Mouse (Mus musculus): ENCODE measurements at regions not wholly inside any gene's neighbourhood (a gene's known extent, or its start where the extent isn't known, plus 50 kb on each side); places are given as distances from the start of the nearest gene placed in this dataset.

GRCm38 (mm10) chr16:95057596-95057995 is 60.1 kb upstream of the Kcnj6 start:
- intact Hi-C loops (cut with DNase I), result no loop called here

GRCm38 (mm10) chr16:95064423-95064822 is 66.9 kb upstream of the Kcnj6 start:
- intact Hi-C loops (cut with DNase I), result no loop called here
- no peak for DNase-seq (ENCODE audit: low spot score)

More at GRCm38 (mm10) chr16:95057596-95057995, 60.1 kb upstream of the Kcnj6 start:
- no peak for DNase-seq (ENCODE audit: low spot score)

GRCm38 (mm10) chr16:95066687-95067086 is 69.2 kb upstream of the Kcnj6 start:
- intact Hi-C loops (cut with DNase I), result no loop called here
- DNase-seq (ENCODE audit: low spot score), result no peak

- intact Hi-C loops (cut with DNase I), result no loop called here
Observed at GRCm38 (mm10) chr16:95092471-95093221, 95.1 kb upstream of the Kcnj6 start.

GRCm38 (mm10) chr16:95093753-95094152 is 96.3 kb upstream of the Kcnj6 start:
- DNase-seq (ENCODE audit: low spot score), result no peak
- intact Hi-C loops (cut with DNase I), result no loop called here

More at GRCm38 (mm10) chr16:95092471-95093221, 95.1 kb upstream of the Kcnj6 start:
- no peak for DNase-seq (ENCODE audit: low spot score)

GRCm38 (mm10) chr16:95100954-95101353 is 103.5 kb upstream of the Kcnj6 start:
- intact Hi-C loops (cut with DNase I), result no loop called here
- DNase-seq (ENCODE audit: low spot score), result no peak

GRCm38 (mm10) chr16:95117531-95117930 is 120.0 kb upstream of the Kcnj6 start:
- intact Hi-C loops (cut with DNase I), result no loop called here
- DNase-seq (ENCODE audit: low spot score), result no peak

- no peak for DNase-seq (ENCODE audit: low spot score)
- intact Hi-C loops (cut with DNase I), result no loop called here
Observed at GRCm38 (mm10) chr16:95119293-95119692, 121.8 kb upstream of the Kcnj6 start.

- intact Hi-C loops (cut with DNase I), result no loop called here
- no peak for DNase-seq (ENCODE audit: low spot score)
Observed at GRCm38 (mm10) chr16:95122048-95122447, 124.5 kb upstream of the Kcnj6 start.

- intact Hi-C loops (cut with DNase I), result no loop called here
- no peak for DNase-seq (ENCODE audit: low spot score)
Observed at GRCm38 (mm10) chr16:95127616-95128015, 129.7 kb upstream of the Kcnj15 start.

- no peak for DNase-seq (ENCODE audit: low spot score)
- intact Hi-C loops (cut with DNase I), result no loop called here
Observed at GRCm38 (mm10) chr16:95131815-95132214, 125.5 kb upstream of the Kcnj15 start.

GRCm38 (mm10) chr16:95138809-95139208 is 118.5 kb upstream of the Kcnj15 start:
- no peak for DNase-seq (ENCODE audit: low spot score)
- intact Hi-C loops (cut with DNase I), result no loop called here

- DNase-seq (ENCODE audit: low spot score), result no peak
- intact Hi-C loops (cut with DNase I), result no loop called here
Observed at GRCm38 (mm10) chr16:95141510-95142394, 115.6 kb upstream of the Kcnj15 start.

- no peak for DNase-seq (ENCODE audit: low spot score)
- intact Hi-C loops (cut with DNase I), result no loop called here
Observed at GRCm38 (mm10) chr16:95150499-95150898, 106.9 kb upstream of the Kcnj15 start.

GRCm38 (mm10) chr16:95151499-95151898 is 105.9 kb upstream of the Kcnj15 start:
- intact Hi-C loops (cut with DNase I), result no loop called here
- DNase-seq (ENCODE audit: low spot score), result no peak

- DNase-seq (ENCODE audit: low spot score), result no peak
Observed at GRCm38 (mm10) chr16:95151914-95152313, 105.4 kb upstream of the Kcnj15 start.

GRCm38 (mm10) chr16:95152742-95153383 is 104.5 kb upstream of the Kcnj15 start:
- intact Hi-C loops (cut with DNase I), result no loop called here

More at GRCm38 (mm10) chr16:95151914-95152313, 105.4 kb upstream of the Kcnj15 start:
- intact Hi-C loops (cut with DNase I), result no loop called here

GRCm38 (mm10) chr16:95168349-95168748 is 89.0 kb upstream of the Kcnj15 start:
- DNase-seq (ENCODE audit: low spot score), result no peak
- intact Hi-C loops (cut with DNase I), result no loop called here

More at GRCm38 (mm10) chr16:95152742-95153383, 104.5 kb upstream of the Kcnj15 start:
- no peak for DNase-seq (ENCODE audit: low spot score)

- intact Hi-C loops (cut with DNase I), result no loop called here
- no peak for DNase-seq (ENCODE audit: low spot score)
Observed at GRCm38 (mm10) chr16:95169346-95169745, 88.0 kb upstream of the Kcnj15 start.

GRCm38 (mm10) chr16:95180562-95180961 is 76.8 kb upstream of the Kcnj15 start:
- intact Hi-C loops (cut with DNase I), result no loop called here

More at GRCm38 (mm10) chr16:95180562-95180961, 76.8 kb upstream of the Kcnj15 start:
- DNase-seq (ENCODE audit: low spot score), result no peak

All from heart, postnatal 25 days (tissue).